Mouse (Mus musculus): Measurements from ENCODE around the gene Mtrf1. TPM values are rescaled to one million over a fixed set of nuclear protein-coding genes. Genes with fewer than 3 reads are reported as not detected.
"Not testable (repeated sequence)": the region's sequence is repeated elsewhere in the genome, so short reads cannot be mapped to it uniquely, and the experiment has no call there.

The Mtrf1 gene
- polyA plus RNA-seq, 1 experiment from 2014 or later, result 5.1 TPM

DNA sequence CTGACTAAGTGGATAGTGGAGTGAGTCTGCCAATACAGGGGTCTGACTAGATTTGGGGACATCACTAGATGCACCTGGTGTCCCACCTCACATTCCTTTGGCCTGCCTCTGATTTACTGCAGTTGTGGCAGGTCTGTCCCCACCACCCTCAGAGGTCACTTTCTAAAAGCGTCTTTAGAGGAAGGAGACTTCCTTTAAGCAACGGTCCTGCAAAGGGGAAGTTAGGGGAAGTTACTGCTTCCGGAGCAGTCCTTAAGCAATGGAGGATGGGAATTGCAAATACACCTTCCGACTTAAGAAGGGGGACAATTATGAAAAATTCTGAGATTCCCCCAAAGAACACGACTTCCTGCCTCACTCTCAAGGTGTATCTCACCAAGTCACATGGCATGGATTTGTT lies 43.9 kb downstream of the Mtrf1 start:
- ATAC-seq, result no peak
- 74% methylated on average over 5 of the region's 5 CpGs for WGBS
- H3K9me3 ChIP-seq (ENCODE audit: control insufficient read depth), result no peaks in the 10 kb centered on the region

GRCm38 (mm10) chr14:79444601-79445000 lies 47.0 kb downstream of the Mtrf1 start:
- no peak overlapping the region for H3K4me3 ChIP-seq (ENCODE audit: low read depth, low read length)
- no peaks in the 10 kb centered on the region for H3K36me3 ChIP-seq (ENCODE audit: control insufficient read depth, insufficient read depth)
- no peaks in the 10 kb centered on the region for H3K27me3 ChIP-seq (replicated peaks; ENCODE audit: control insufficient read depth, insufficient read depth, low read length)
- WGBS, result 80% methylated on average over 9 of the region's 9 CpGs
- no peak overlapping the region for H3K27ac ChIP-seq (ENCODE audit: low read depth, low read length)
- TF ChIP-seq CTCF (IDR thresholded peaks at IDR 0.05; ENCODE audit: low read depth), result no peak
- no peak overlapping the region for H3K9ac ChIP-seq (ENCODE audit: low read depth, low read length)
- no peak for ATAC-seq
- no peaks in the 10 kb centered on the region for H3K9me3 ChIP-seq (ENCODE audit: control insufficient read depth)
- H3K4me1 ChIP-seq (replicated peaks; ENCODE audit: control insufficient read depth, insufficient read depth, low read length), result no peaks in the 10 kb centered on the region
- no peak overlapping the region for H3K4me2 ChIP-seq (replicated peaks; ENCODE audit: low read depth)

More for the DNA sequence above, 43.9 kb downstream of the Mtrf1 start:
- no peak overlapping the region for H3K4me3 ChIP-seq (ENCODE audit: low read depth, low read length)
- H3K4me2 ChIP-seq (replicated peaks; ENCODE audit: low read depth), result no peak overlapping the region
- H3K9ac ChIP-seq (ENCODE audit: low read depth, low read length), result no peak overlapping the region
- no peak overlapping the region for H3K27ac ChIP-seq (ENCODE audit: low read depth, low read length)
- H3K27me3 ChIP-seq (replicated peaks; ENCODE audit: control insufficient read depth, insufficient read depth, low read length), result no peaks in the 10 kb centered on the region
- no peak for TF ChIP-seq CTCF (IDR thresholded peaks at IDR 0.05; ENCODE audit: low read depth)
- H3K36me3 ChIP-seq (ENCODE audit: control insufficient read depth, insufficient read depth), result no peaks in the 10 kb centered on the region
- H3K4me1 ChIP-seq (replicated peaks; ENCODE audit: control insufficient read depth, insufficient read depth, low read length), result no peaks in the 10 kb centered on the region

DNA sequence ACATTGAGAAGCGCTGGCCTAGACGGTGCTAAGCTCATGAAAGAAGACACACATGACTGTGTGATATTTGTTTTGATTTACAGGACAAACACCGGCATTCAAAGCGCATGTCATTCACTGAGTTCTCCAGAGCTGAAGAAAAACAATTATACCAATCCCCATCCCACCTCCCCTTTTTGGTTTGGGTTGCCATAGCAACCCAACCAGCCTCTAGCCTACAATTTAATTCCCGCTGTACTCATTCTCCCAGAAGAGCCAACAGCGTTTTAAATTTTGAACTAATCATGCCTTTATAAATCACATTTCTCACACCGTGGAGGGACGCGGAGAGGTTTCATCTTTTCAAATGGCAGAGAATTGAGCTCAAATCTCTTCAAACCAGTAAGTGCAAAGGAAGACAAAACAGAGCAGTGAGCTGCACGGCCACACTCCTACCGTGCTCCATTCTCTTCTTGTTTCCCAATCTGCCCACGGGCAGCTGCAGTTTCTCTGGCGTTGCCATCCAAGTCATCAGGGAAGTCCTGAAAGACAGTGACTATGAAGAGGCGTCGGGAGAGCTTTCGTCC lies 47.6 kb downstream of the Mtrf1 start:
- Histone ChIP-seq H3K4me3 (ENCODE audit: low read depth, low read length) (no peak overlapping the region), H3K4me1 (replicated peaks; ENCODE audit: control insufficient read depth, insufficient read depth, low read length) (no peaks in the 10 kb centered on the region), H3K9ac (ENCODE audit: low read depth, low read length) (no peak overlapping the region), H3K27ac (ENCODE audit: low read depth, low read length) (no peak overlapping the region), H3K9me3 (ENCODE audit: control insufficient read depth) (no peaks in the 10 kb centered on the region), H3K4me2 (replicated peaks; ENCODE audit: low read depth) (no peak overlapping the region), H3K27me3 (replicated peaks; ENCODE audit: control insufficient read depth, insufficient read depth, low read length) (no peaks in the 10 kb centered on the region), H3K36me3 (ENCODE audit: control insufficient read depth, insufficient read depth) (no peaks in the 10 kb centered on the region)
- TF ChIP-seq CTCF (IDR thresholded peaks at IDR 0.05; ENCODE audit: low read depth), result no peak
- 75% methylated on average over 16 of the region's 16 CpGs for WGBS
- ATAC-seq, result no peak

DNA sequence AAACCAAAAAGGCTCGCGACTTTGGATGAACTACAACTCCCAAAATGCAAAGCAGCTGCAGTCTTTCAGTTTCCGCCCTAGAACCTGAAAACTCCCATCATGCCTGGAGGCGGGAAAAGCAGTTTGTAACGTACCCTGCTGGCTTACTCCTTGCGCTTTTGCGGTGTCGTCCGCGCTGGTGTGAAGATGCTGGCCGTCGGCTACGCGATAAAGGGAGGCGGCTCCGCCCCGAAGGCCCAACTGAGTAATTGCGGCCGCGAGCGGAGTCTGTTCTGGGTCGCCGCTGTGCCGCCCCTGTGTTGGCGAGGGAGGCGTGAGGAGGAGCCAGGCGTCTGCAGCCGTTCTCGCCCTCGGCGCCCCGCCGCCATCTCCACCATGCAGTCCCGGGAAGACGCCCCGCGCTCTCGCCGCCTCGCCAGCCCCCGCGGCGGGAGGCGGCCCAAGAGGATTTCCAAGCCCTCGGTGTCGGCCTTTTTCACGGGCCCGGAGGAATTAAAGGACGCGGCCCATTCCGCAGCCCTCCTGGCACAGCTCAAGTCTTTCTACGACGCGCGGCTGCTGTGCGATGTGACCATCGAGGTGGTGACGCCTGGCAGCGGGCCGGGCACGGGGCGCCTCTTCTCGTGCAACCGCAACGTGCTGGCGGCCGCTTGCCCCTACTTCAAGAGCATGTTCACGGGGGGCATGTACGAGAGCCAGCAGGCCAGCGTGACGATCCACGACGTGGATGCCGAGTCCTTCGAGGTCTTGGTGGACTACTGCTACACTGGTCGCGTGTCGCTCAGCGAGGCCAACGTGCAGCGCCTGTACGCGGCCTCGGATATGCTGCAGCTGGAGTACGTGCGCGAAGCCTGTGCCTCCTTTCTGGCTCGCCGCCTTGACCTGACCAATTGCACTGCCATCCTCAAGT lies 54.4 kb downstream of the Mtrf1 start, which contains the start of gene Kbtbd6:
Kbtbd6 (plus strand) TSS at position 155 of the 910 bp plus-strand sequence.
- H3K4me3 ChIP-seq (ENCODE audit: low read depth, low read length), result peak within 1 kb of the TSS; percentile 43
- H3K4me2 ChIP-seq (replicated peaks; ENCODE audit: low read depth), result peak within 1 kb of the TSS; percentile 74
- H3K9ac ChIP-seq (ENCODE audit: low read depth, low read length); H3K9me3 ChIP-seq (ENCODE audit: control insufficient read depth); H3K27me3 ChIP-seq (replicated peaks; ENCODE audit: control insufficient read depth, insufficient read depth, low read length); H3K36me3 ChIP-seq (ENCODE audit: control insufficient read depth, insufficient read depth); H3K27ac ChIP-seq (ENCODE audit: low read depth, low read length); H3K4me1 ChIP-seq (replicated peaks; ENCODE audit: control insufficient read depth, insufficient read depth, low read length): not testable (repeated sequence)
- TF ChIP-seq CTCF (IDR thresholded peaks at IDR 0.05; ENCODE audit: low read depth), result peak; percentile 25
- 17% methylated on average over 41 of the region's 89 CpGs for WGBS
- ATAC-seq, result peak; percentile 67

DNA sequence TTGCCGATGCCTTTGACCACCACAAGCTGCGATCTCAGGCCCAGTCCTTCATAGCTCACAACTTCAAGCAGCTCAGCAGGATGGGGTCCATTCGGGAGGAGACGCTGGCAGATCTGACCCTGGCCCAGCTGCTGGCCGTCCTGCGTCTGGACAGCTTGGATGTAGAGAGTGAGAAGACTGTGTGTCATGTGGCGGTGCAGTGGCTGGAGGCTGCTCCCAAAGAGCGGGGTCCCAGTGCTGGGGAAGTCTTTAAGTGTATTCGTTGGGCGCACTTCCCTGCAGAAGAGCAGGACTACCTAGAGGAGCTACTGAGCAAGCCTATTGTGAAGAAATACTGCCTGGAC lies 55.0 kb downstream of the Mtrf1 start:
- not testable (repeated sequence) for H3K4me3 ChIP-seq (ENCODE audit: low read depth, low read length); H3K27ac ChIP-seq (ENCODE audit: low read depth, low read length); ATAC-seq; H3K9me3 ChIP-seq (ENCODE audit: control insufficient read depth); H3K9ac ChIP-seq (ENCODE audit: low read depth, low read length); H3K4me1 ChIP-seq (replicated peaks; ENCODE audit: control insufficient read depth, insufficient read depth, low read length); H3K27me3 ChIP-seq (replicated peaks; ENCODE audit: control insufficient read depth, insufficient read depth, low read length); H3K36me3 ChIP-seq (ENCODE audit: control insufficient read depth, insufficient read depth); H3K4me2 ChIP-seq (replicated peaks; ENCODE audit: low read depth)
- WGBS, result 94% methylated on average over 5 of the region's 10 CpGs

- no peak overlapping the region for H3K9ac ChIP-seq (ENCODE audit: low read depth, low read length)
- ATAC-seq, result no peak
- TF ChIP-seq CTCF (IDR thresholded peaks at IDR 0.05; ENCODE audit: low read depth), result no peak
- peaks cover 27% of the 10 kb centered on the region for H3K36me3 ChIP-seq (ENCODE audit: control insufficient read depth, insufficient read depth)
- H3K4me2 ChIP-seq (replicated peaks; ENCODE audit: low read depth), result no peak overlapping the region
- H3K4me3 ChIP-seq (ENCODE audit: low read depth, low read length), result no peak overlapping the region
- WGBS, result 92% methylated on average over 1 of the region's 1 CpGs
- H3K27me3 ChIP-seq (replicated peaks; ENCODE audit: control insufficient read depth, insufficient read depth, low read length), result no peaks in the 10 kb centered on the region
- no peaks in the 10 kb centered on the region for H3K4me1 ChIP-seq (replicated peaks; ENCODE audit: control insufficient read depth, insufficient read depth, low read length)
- H3K9me3 ChIP-seq (ENCODE audit: control insufficient read depth), result no peaks in the 10 kb centered on the region
- H3K27ac ChIP-seq (ENCODE audit: low read depth, low read length), result no peak overlapping the region
Observed at GRCm38 (mm10) chr14:79460401-79460800, 62.8 kb downstream of the Mtrf1 start.
